In the genomic region with DNA sequence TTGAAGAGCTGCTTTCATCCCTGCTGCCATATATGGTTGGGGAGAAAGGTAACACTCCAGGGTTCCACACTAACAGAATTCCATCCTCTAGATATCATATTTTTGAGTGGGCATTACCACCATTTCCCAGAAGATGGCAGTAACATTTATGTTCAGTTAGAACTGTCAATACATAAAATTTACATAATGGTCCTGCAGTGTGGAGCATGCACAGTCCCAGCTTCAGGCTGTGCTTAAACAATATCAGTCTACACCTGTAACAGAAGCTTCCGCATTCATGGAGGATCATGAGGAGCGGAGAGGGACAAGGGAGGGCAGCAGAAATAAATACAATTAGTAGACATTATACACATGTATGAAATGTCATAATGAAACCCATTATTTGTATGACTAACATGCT, we compare ENCODE assay signal across 10 mouse cellular contexts.
DNase-seq lines count a peak whose midpoint lies in the region; ATAC-seq and TF ChIP-seq lines count a peak whose summit lies in the region.
"Had no signal": no experiment of that assay in that cellular context is flagged by ENCODE, and none has a peak within 500 bp of the region (broad histone marks: within the 10 kb centered on the region; RNA-seq: fewer than 3 reads in every experiment).

No protein-coding gene starts in this region.

- no peaks in the 10 kb centered on the region for H3K27me3 ChIP-seq in midbrain, embryonic 13.5 days
- H3K27me3 ChIP-seq: embryonic facial prominence, embryonic 15.5 days had no signal

- peaks cover under 1% of the 10 kb centered on the region for H3K9me3 ChIP-seq in midbrain, embryonic 13.5 days
- H3K9me3 ChIP-seq: embryonic facial prominence, embryonic 15.5 days had no signal

- DNase-seq in layer of hippocampus, adult 2 months (ENCODE audit: low spot score in 2 of 2), result peak in 1 of 2 experiments; percentile 11
- no peak for DNase-seq in layer of hippocampus, postnatal 36 days
- DNase-seq in ES-CJ7 (ENCODE audit: low read depth, low spot score), result peak; percentile 5
- peak; percentile 35 for DNase-seq in embryo, embryonic 10.5 days (ENCODE audit: low spot score)
- no peak for DNase-seq in testis, postnatal 14 days (ENCODE audit: low spot score)

- ATAC-seq in midbrain, embryonic 13.5 days, result peak; percentile 83
- no peak for ATAC-seq in inflammation-experienced regulatory T-cells, adult 6 months

- TF ChIP-seq CTCF in layer of hippocampus, adult 2 months (conservative IDR thresholded peaks at IDR 0.05), result peak; percentile 71

- no peak overlapping the region for H3K9ac ChIP-seq in midbrain, embryonic 13.5 days (replicated peaks)
- H3K9ac ChIP-seq: embryonic facial prominence, embryonic 15.5 days had no signal

- H3K27ac ChIP-seq in layer of hippocampus, adult 2 months, result no peak overlapping the region
- H3K27ac ChIP-seq in midbrain, embryonic 13.5 days, result no peak overlapping the region
- H3K27ac ChIP-seq: embryonic facial prominence, embryonic 15.5 days; macrophage had no signal

- no peaks in the 10 kb centered on the region for H3K4me1 ChIP-seq in midbrain, embryonic 13.5 days (replicated peaks)
- H3K4me1 ChIP-seq: embryonic facial prominence, embryonic 15.5 days had no signal

- no peak overlapping the region for H3K4me3 ChIP-seq in layer of hippocampus, adult 2 months
- H3K4me3 ChIP-seq in midbrain, embryonic 13.5 days (replicated peaks), result no peak overlapping the region
- H3K4me3 ChIP-seq: embryonic facial prominence, embryonic 15.5 days had no signal

- no peak overlapping the region for H3K4me2 ChIP-seq in midbrain, embryonic 13.5 days (replicated peaks)
- H3K4me2 ChIP-seq: embryonic facial prominence, embryonic 15.5 days; heart, embryonic 11.5 days had no signal

- 94% methylated on average over 2 of the region's 2 CpGs for WGBS in midbrain, embryonic 13.5 days

- no peaks in the 10 kb centered on the region for H3K36me3 ChIP-seq in midbrain, embryonic 13.5 days
- H3K36me3 ChIP-seq: embryonic facial prominence, embryonic 15.5 days had no signal

Comparison
In these comparisons a context has a peak if more than half of its experiments do, and no peak if none do; other contexts are left out.
1. DNase-seq: peak in ES-CJ7 (single experiment) and embryo, embryonic 10.5 days (single experiment); none in layer of hippocampus, postnatal 36 days (0 of 2) and testis, postnatal 14 days (single experiment).